Mouse (Mus musculus): ENCODE measurements at regions not wholly inside any gene's neighbourhood (a gene's known extent, or its start where the extent isn't known, plus 50 kb on each side); places are given as distances from the start of the nearest gene placed in this dataset.

GRCm38 (mm10) chr17:87513822-87514221 lies 67.1 kb upstream of the Calm2 start:
- no peak for TF ChIP-seq POLR2A (IDR thresholded peaks at IDR 0.05; ENCODE audit: borderline replicate concordance, extremely low read depth, low read depth, low read length)
- TF ChIP-seq CTCF (IDR thresholded peaks at IDR 0.05; ENCODE audit: insufficient read depth, low read length), result no peak
